ENCODE assay signal across 26 mouse cellular contexts in genomic region chr1:192536440-192536839, GRCm38 (mm10).
DNase-seq lines count a peak whose midpoint lies in the region; TF ChIP-seq lines count a peak whose summit lies in the region.
"Had no signal": no experiment of that assay in that cellular context is flagged by ENCODE, and none has a peak within 500 bp of the region (broad histone marks: within the 10 kb centered on the region; RNA-seq: fewer than 3 reads in every experiment).

No protein-coding gene starts in this region.

- peaks cover 2% of the 10 kb centered on the region for H3K27me3 ChIP-seq in CH12.LX (replicated peaks)
- H3K27me3 ChIP-seq in splenic B cell, adult 2 months (ENCODE audit: control insufficient read depth, insufficient read depth, low read length, poor library complexity, severe bottlenecking), result no peaks in the 10 kb centered on the region
- H3K27me3 ChIP-seq: embryonic facial prominence, embryonic 13.5 days; forebrain, embryonic 12.5 days; forebrain, embryonic 15.5 days; heart, embryonic 13.5 days had no signal

- TF ChIP-seq RAD21 in CH12.LX (IDR thresholded peaks at IDR 0.05; ENCODE audit: low read depth, low read length), result no peak

- H3K9me3 ChIP-seq in CH12.LX (replicated peaks; ENCODE audit: low read length), result no peaks in the 10 kb centered on the region
- H3K9me3 ChIP-seq: embryonic facial prominence, embryonic 10.5 days; embryonic facial prominence, embryonic 13.5 days; forebrain, embryonic 12.5 days; forebrain, embryonic 15.5 days; heart, embryonic 10.5 days; heart, embryonic 13.5 days had no signal

- no peak for TF ChIP-seq CTCF in CH12.LX (conservative IDR thresholded peaks at IDR 0.05 in 1 of 2, IDR thresholded peaks at IDR 0.05 in 1 of 2; ENCODE audit: low read depth in 2 of 2, low read length in 2 of 2)

- TF ChIP-seq EP300 in CH12.LX (IDR thresholded peaks at IDR 0.05; ENCODE audit: low read length), result peak; percentile 74

- H3K4me2 ChIP-seq in CH12.LX (ENCODE audit: insufficient read depth, low read depth, poor library complexity, severe bottlenecking), result no peak overlapping the region
- H3K4me2 ChIP-seq: embryonic facial prominence, embryonic 13.5 days; forebrain, embryonic 12.5 days; forebrain, embryonic 15.5 days; heart, embryonic 13.5 days; hindbrain, embryonic 14.5 days had no signal

- H3K36me3 ChIP-seq in CH12.LX (replicated peaks in 1 of 2; ENCODE audit: control insufficient read depth in 1 of 2, insufficient read depth in 1 of 2, low read length in 1 of 2), result no peaks in the 10 kb centered on the region
- H3K36me3 ChIP-seq in splenic B cell, adult 2 months (ENCODE audit: control insufficient read depth, insufficient read depth, low read length, poor library complexity, severe bottlenecking), result no peaks in the 10 kb centered on the region
- H3K36me3 ChIP-seq: embryonic facial prominence, embryonic 10.5 days; embryonic facial prominence, embryonic 13.5 days; forebrain, embryonic 12.5 days; forebrain, embryonic 15.5 days; heart, embryonic 10.5 days; heart, embryonic 13.5 days had no signal

- in situ Hi-C loops in CH12.LX (cut with MboI; ENCODE audit: low pct_ligation_motif_present, low pct_unique_long_range_greater_than_20kb, low sequenced_read_pairs), result no loop called here

- no peak for TF ChIP-seq POLR2A in CH12.LX (IDR thresholded peaks at IDR 0.05; ENCODE audit: low read depth, low read length)

- dilution Hi-C loops in CH12.LX (cut with MboI; ENCODE audit: extremely low pct_ligation_motif_present, extremely low pct_unique_long_range_greater_than_20kb, low sequenced_read_pairs), result no loop called here

- H3K4me3 ChIP-seq in CH12.LX (replicated peaks in 1 of 3; ENCODE audit: low read depth in 2 of 3, low read length in 2 of 3, poor library complexity in 1 of 3), result no peak overlapping the region
- H3K4me3 ChIP-seq: embryonic facial prominence, embryonic 10.5 days; embryonic facial prominence, embryonic 13.5 days; erythroblast, embryonic 14.5 days; forebrain, embryonic 12.5 days; forebrain, embryonic 15.5 days; heart, adult 2 months; heart, embryonic 10.5 days; heart, embryonic 13.5 days had no signal

- DNase-seq in A20 (ENCODE audit: low read depth, low spot score), result peak; percentile 20
- peak; percentile 42 for DNase-seq in CD4-positive helper T cell, adult 2 months (ENCODE audit: low read depth, low spot score)
- DNase-seq in CH12.LX (ENCODE audit: extremely low read depth), result peak; percentile 41
- DNase-seq in splenic B cell, adult 2 months (ENCODE audit: low read depth, low spot score), result peak; percentile 6
- no peak for DNase-seq in adrenal gland, adult 8-10 months
- no peak for DNase-seq in frontal cortex, postnatal 14 days (ENCODE audit: low spot score in 2 of 2)
- DNase-seq: adrenal gland, postnatal 14 days; cerebellum, adult 11 months; cerebellum, adult 2 months; cerebellum, postnatal 10 days; cerebellum, postnatal 36 days; embryo, embryonic 11 days; gastrocnemius, postnatal 10 days; gastrocnemius, postnatal 36 days; heart, adult 2 months; heart, postnatal 14 days; heart, postnatal 4 days had no signal

- no peaks in the 10 kb centered on the region for H3K79me2 ChIP-seq in CH12.LX (replicated peaks; ENCODE audit: control insufficient read depth, extremely low read depth, insufficient read depth, poor library complexity, severe bottlenecking)

- peaks cover 0 to 11% of the 10 kb centered on the region in 2 experiments; a peak in 2 of 4 replicates for H3K4me1 ChIP-seq in CH12.LX (ENCODE audit: control insufficient read depth in 1 of 2, insufficient read depth in 2 of 2)
- H3K4me1 ChIP-seq: embryonic facial prominence, embryonic 13.5 days; forebrain, embryonic 12.5 days; forebrain, embryonic 15.5 days had no signal

- H3K27ac ChIP-seq in CH12.LX (ENCODE audit: insufficient read depth, low read depth), result no peak overlapping the region
- H3K27ac ChIP-seq: embryonic facial prominence, embryonic 10.5 days; embryonic facial prominence, embryonic 13.5 days; forebrain, embryonic 12.5 days; forebrain, embryonic 15.5 days; heart, adult 2 months; heart, embryonic 10.5 days; heart, embryonic 13.5 days; hindbrain, embryonic 14.5 days; hindbrain, postnatal 0 days had no signal

- no peak overlapping the region for H3K9ac ChIP-seq in CH12.LX (ENCODE audit: insufficient read depth, low read depth)
- H3K9ac ChIP-seq: embryonic facial prominence, embryonic 13.5 days; forebrain, embryonic 12.5 days; forebrain, embryonic 15.5 days; heart, embryonic 13.5 days; hindbrain, embryonic 14.5 days had no signal

TF ChIP-seq in CH12.LX, 34 proteins besides CTCF, POLR2A, EP300 and RAD21:
- TF ChIP-seq MAFK (IDR thresholded peaks at IDR 0.05; ENCODE audit: insufficient replicate concordance, low read length) (no peak), ETS1 (conservative IDR thresholded peaks at IDR 0.05; ENCODE audit: low read depth, low read length) (peak; percentile 32; the same call in 1 of the 2 replicates), MAZ (IDR thresholded peaks at IDR 0.05; ENCODE audit: low read depth, low read length) (no peak), JUN (IDR thresholded peaks at IDR 0.05; ENCODE audit: insufficient read depth, low read depth, low read length) (peak; percentile 38; the same call in 1 of the 2 replicates), MAX (IDR thresholded peaks at IDR 0.05; ENCODE audit: low read length) (no peak), JUND (conservative IDR thresholded peaks at IDR 0.05; ENCODE audit: low read depth, low read length) (peak; percentile 82), HCFC1 (IDR thresholded peaks at IDR 0.05; ENCODE audit: low read depth, low read length) (no peak), CHD2 (IDR thresholded peaks at IDR 0.05; ENCODE audit: low read length) (no peak)

Comparison
In these comparisons a context has a peak if more than half of its experiments do, and no peak if none do; other contexts are left out.
1. DNase-seq: peak in A20 (single experiment), CD4-positive helper T cell, adult 2 months (single experiment), CH12.LX (single experiment) and splenic B cell, adult 2 months (single experiment); none in adrenal gland, adult 8-10 months (single experiment) and frontal cortex, postnatal 14 days (0 of 2).